Mouse (Mus musculus) megakaryocyte, adult 5-6 weeks (primary cell): ENCODE measurements around the gene Aebp2. TPM values are rescaled to one million over a fixed set of nuclear protein-coding genes. Genes with fewer than 3 reads are reported as not detected.

Experiments
- ATAC-seq: 2 replicates; pipeline ENCODE4 v1.8.0; 2016; ENCODE audit warnings: mild to moderate bottlenecking, inconsistent platforms; ENCODE audit not compliant: poor library complexity, severe bottlenecking
- total RNA-seq, 2 experiments: library from RNA; stranded (forward) in 1 of 2; stranded (reverse) in 1 of 2; fragments of 153-499, 151-499 nt in 1 of 2; fragments of 221-1000, 200-1000 nt in 1 of 2; gene quantifications; 2 replicates each; pipeline versions ENCODE4 v1.2.3 to v1.2.4; 2015 to 2017

Gene Aebp2
- total RNA-seq, 2 experiments from 2014 or later = 34.2 to 40.5 TPM

GRCm38 (mm10) chr6:140689617-140690404 is 67.3 kb downstream of the Aebp2 start:
- ATAC-seq = no peak

GRCm38 (mm10) chr6:140692160-140692559 is 69.7 kb downstream of the Aebp2 start:
- no peak for ATAC-seq

- no peak for ATAC-seq
Observed at GRCm38 (mm10) chr6:140696192-140696879, 73.9 kb downstream of the Aebp2 start.

GRCm38 (mm10) chr6:140697994-140698393 is 75.5 kb downstream of the Aebp2 start:
- ATAC-seq = no peak

- ATAC-seq = no peak
Observed at GRCm38 (mm10) chr6:140698596-140698995, 76.1 kb downstream of the Aebp2 start.

GRCm38 (mm10) chr6:140701259-140701658 is 78.8 kb downstream of the Aebp2 start:
- ATAC-seq = no peak

- no peak for ATAC-seq
Observed at GRCm38 (mm10) chr6:140705132-140705531, 82.7 kb downstream of the Aebp2 start.

- ATAC-seq = no peak
Observed at GRCm38 (mm10) chr6:140706056-140706455, 83.6 kb downstream of the Aebp2 start.

- peak; percentile 41; the same call in 1 of the 2 replicates for ATAC-seq
Observed at GRCm38 (mm10) chr6:140708059-140708458, 85.6 kb downstream of the Aebp2 start.

- ATAC-seq = no peak
Observed at GRCm38 (mm10) chr6:140709415-140710107, 87.1 kb downstream of the Aebp2 start.

- peak; percentile 73 for ATAC-seq
Observed at GRCm38 (mm10) chr6:140712754-140713153, 90.3 kb downstream of the Aebp2 start.

- peak; percentile 85 for ATAC-seq
Observed at GRCm38 (mm10) chr6:140714905-140715365, 92.5 kb downstream of the Aebp2 start.

- peak; percentile 75 for ATAC-seq
Observed at GRCm38 (mm10) chr6:140722058-140722457, 99.6 kb downstream of the Aebp2 start.

Other genes with a start within 250 kb of the Aebp2 start
- gene Plekha5, start 198.6 kb upstream of the Aebp2 start, total RNA-seq (2015) = 1.8 and 2.2 TPM in 2 replicates
- 2.6 and 4.8 TPM in 2 replicates for gene Plekha5, start 198.6 kb upstream of the Aebp2 start, total RNA-seq (2017)
- gene Gm11077, start 106.6 kb downstream of the Aebp2 start, total RNA-seq (2015) = not detected in 2 replicates
- gene Gm11077, start 106.6 kb downstream of the Aebp2 start, total RNA-seq (2017) = not detected in 2 replicates